Mouse (Mus musculus) induced T-regulatory cell, adult 2 months (primary cell): ENCODE results near the gene Ift20.
A peak's percentile ranks its signal among the peaks of the same experiment; 100 is the strongest.
"Not testable (repeated sequence)": the region's sequence is repeated elsewhere in the genome, so short reads cannot be mapped to it uniquely, and the experiment has no call there.

Experiments used
- DNase-seq: peaks from one replicate; pipeline ENCODE4 v3.0.0-alpha.2; 2012; ENCODE audit warnings: low read depth

The Ift20 gene

GRCm38 (mm10) chr11:78523241-78523955, 12.8 kb upstream of the Ift20 start:
- DNase-seq, result no peak

GRCm38 (mm10) chr11:78524838-78525237, 11.3 kb upstream of the Ift20 start:
- no peak for DNase-seq

GRCm38 (mm10) chr11:78528714-78529113, 7.4 kb upstream of the Ift20 start:
- DNase-seq, result no peak

GRCm38 (mm10) chr11:78530001-78530400, 6.2 kb upstream of the Ift20 start:
- DNase-seq, result no peak

GRCm38 (mm10) chr11:78531046-78531445, 5.1 kb upstream of the Ift20 start:
- DNase-seq, result no peak

GRCm38 (mm10) chr11:78531515-78531914, 4.6 kb upstream of the Ift20 start:
- DNase-seq, result not testable (repeated sequence)

- no peak for DNase-seq
Observed at GRCm38 (mm10) chr11:78534516-78534915, 1.6 kb upstream of the Ift20 start.

- peak; percentile 79 for DNase-seq
Observed at GRCm38 (mm10) chr11:78535376-78536079, 633 bp upstream of the Ift20 start.

GRCm38 (mm10) chr11:78536690-78537084, 526 bp downstream of the Ift20 start:
- DNase-seq, result no peak

GRCm38 (mm10) chr11:78540358-78540757, 4.2 kb downstream of the Ift20 start:
- DNase-seq, result no peak

- DNase-seq, result no peak
Observed at GRCm38 (mm10) chr11:78544449-78545111, 8.4 kb downstream of the Ift20 start.

- DNase-seq, result no peak
Observed at GRCm38 (mm10) chr11:78545181-78545580, 9.0 kb downstream of the Ift20 start.

- no peak for DNase-seq
Observed at GRCm38 (mm10) chr11:78547718-78548460, 11.7 kb downstream of the Ift20 start.

- peak; percentile 51 for DNase-seq
Observed at GRCm38 (mm10) chr11:78549491-78549987, 13.4 kb downstream of the Ift20 start.

GRCm38 (mm10) chr11:78550168-78551058, 14.3 kb downstream of the Ift20 start, which contains the start of gene Tmem97:
TSS of gene Tmem97 (minus strand) at chr11:78550777.
- DNase-seq, result peak; percentile 97

GRCm38 (mm10) chr11:78551059-78551398, 14.9 kb downstream of the Ift20 start:
- no peak for DNase-seq

- DNase-seq, result no peak
Observed at GRCm38 (mm10) chr11:78555623-78556022, 19.5 kb downstream of the Ift20 start.

- no peak for DNase-seq
Observed at GRCm38 (mm10) chr11:78556070-78556469, 19.9 kb downstream of the Ift20 start.

- no peak for DNase-seq
Observed at GRCm38 (mm10) chr11:78557241-78557640, 21.1 kb downstream of the Ift20 start.

- peak; percentile 81 for DNase-seq
Observed at GRCm38 (mm10) chr11:78560447-78560846, 24.3 kb downstream of the Ift20 start.

- DNase-seq, result no peak
Observed at GRCm38 (mm10) chr11:78566775-78567174, 30.6 kb downstream of the Ift20 start.
